Mouse (Mus musculus) MEL (cell line): ENCODE data around the gene Prm3.

Source experiments
- CHD1 ChIP-seq: IDR thresholded peaks from 2 replicates; pipeline ENCODE4 v1.6.1; 2012; ENCODE audit warnings: low read depth, mild to moderate bottlenecking, inconsistent platforms, low read length, improper control_type of control experiment
- CTCF ChIP-seq, 3 experiments: IDR thresholded peaks in 2 of 3; conservative IDR thresholded peaks in 1 of 3; 2 replicates each; pipeline ENCODE4 v1.5.1; 2011 to 2012; ENCODE audit warnings: low read length in 3 of 3, low read depth in 2 of 3, mild to moderate bottlenecking in 2 of 3, improper control_type of control experiment in 1 of 3, inconsistent platforms in 1 of 3, mixed read lengths in 1 of 3, moderate library complexity in 1 of 3; ENCODE audit not compliant: control insufficient read depth in 1 of 3, insufficient read depth in 1 of 3, poor library complexity in 1 of 3, severe bottlenecking in 1 of 3

DNA sequence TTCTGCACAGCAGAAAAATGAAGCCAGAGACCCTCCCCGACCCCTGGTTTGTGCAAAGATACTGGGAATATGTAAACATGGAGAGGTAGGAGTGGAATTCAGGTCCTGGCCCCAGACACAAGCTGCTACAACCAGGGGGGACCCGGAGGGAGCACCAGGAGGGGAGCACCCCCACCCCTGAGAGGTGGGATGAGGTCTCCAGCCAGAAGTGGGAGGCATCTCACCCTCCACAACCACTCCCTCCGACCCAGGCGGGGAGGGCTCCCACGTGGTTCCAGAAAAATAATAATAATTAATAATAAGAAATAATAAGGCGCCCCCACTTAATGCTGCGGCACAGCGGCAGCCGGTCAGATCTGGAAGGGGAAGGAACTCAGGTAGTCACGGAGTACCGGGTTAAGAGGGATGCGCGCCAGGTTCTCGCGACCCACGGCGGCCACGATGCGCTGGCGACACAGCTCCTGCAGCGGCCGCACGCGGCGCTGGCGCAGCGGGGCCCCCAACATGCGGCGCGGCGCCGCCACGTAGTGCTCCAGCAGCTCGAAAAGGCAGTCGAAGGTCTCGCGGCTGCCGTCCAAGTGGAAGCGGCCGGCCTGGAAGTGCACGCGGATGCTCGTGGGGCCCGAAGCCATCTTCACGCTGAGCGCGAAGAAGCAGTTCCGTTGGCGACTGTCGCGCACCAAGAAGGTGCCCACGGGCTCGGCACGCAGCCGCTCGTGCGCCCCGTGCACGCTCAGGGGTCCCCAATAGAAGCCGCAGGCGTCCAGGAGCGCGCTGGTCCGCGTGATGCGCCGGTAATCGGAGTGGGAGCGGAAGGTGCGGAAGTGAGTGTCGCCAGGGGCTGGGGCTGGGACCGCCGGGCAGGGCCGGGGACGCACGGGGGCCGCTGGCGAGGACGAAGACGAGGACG is 6.6 kb downstream of the Prm3 start:
- TF ChIP-seq CTCF (IDR thresholded peaks at IDR 0.05 in 2 of 3, conservative IDR thresholded peaks at IDR 0.05 in 1 of 3; ENCODE audit: control insufficient read depth in 1 of 3, insufficient read depth in 1 of 3, low read depth in 2 of 3, low read length in 3 of 3, poor library complexity in 1 of 3, severe bottlenecking in 1 of 3) (no peak), CHD1 (no peak)
